Mouse (Mus musculus): ENCODE measurements around the gene Spef1. TPM values are rescaled to one million over a fixed set of nuclear protein-coding genes. Genes with fewer than 3 reads are reported as not detected.

Gene Spef1
- polyA plus RNA-seq, 2 experiments from 2014 or later, result 0.34 to 0.79 TPM

DNA sequence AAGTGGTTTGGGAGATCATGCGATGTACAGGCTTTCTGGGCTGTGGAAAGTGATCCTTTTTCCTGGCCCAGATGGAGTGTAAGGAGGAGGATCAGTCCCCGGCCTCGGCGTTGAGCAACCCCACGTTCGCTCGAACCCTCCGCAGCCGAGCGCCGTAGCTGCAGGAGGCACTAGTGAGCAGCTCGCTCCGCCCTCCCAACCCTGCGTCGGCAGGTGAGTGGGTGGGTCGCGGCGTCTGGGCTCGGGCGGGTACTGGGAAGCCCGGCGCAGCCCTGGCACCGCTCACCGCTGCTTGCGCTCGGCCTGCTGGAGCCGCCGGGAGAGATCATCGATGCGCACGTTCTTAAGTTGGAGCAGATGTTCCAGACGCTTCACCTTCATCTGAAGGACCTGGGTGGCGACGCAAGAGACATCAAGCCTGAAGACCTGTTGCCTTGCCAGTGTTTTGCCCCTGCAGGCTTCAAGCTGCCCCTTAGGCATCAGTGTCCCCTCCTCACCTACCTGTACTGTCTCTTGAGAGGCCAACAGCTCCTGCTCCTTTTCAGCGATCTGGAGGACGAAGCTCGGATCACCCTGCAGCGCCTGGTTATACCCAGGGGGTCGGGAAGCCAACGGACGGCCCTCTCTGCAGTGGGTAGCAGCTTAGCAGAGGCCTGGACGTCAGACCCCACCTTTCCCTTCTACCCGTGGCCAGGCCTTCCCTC, 15.5 kb downstream of the Spef1 start:
- ATAC-seq, result no peak

DNA sequence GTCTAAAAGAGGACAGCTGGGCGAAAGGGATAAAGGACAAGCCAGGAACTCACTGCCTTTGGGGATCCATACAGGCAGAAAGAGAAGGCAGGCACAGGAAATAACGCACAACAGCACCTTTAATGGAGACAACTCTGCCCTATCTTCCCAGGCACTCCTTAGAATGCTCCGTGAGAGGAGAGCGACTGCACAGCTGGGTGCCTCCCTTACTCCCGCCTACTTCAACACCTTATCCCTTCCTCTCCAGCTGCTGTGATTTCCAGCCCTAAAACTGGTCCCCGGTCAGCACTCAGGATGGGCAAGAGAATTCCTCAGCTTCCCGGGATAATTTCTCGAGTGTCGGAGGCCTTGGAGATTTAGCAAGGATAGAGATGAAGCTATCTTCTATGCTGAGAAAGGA, 16.1 kb downstream of the Spef1 start:
- no peak for ATAC-seq

GRCm38 (mm10) chr2:131168914-131169313, 18.2 kb downstream of the Spef1 start:
- ATAC-seq, result no peak

DNA sequence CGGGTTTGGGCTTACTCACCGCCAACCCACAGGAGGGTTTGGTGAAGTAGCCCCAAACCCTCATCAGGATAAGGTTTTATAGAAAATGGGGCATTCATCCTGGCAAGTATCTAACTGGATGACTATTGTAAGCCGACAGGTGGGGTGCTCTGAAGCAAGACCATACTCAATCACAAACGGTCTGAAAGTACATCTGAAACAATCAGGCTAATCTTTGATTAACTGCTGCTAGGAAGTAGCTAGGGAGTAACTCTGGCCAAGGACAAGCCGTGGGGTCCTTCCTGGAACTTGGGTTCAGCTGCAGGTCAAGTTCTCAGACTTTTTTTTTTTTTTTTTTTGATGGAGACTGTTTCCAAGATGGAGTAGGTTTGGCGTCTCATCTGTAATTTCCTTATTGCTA, 19.1 kb downstream of the Spef1 start:
- ATAC-seq, result no peak

- no peak for ATAC-seq
Measured at GRCm38 (mm10) chr2:131166172-131166571, 20.9 kb downstream of the Spef1 start.

GRCm38 (mm10) chr2:131163924-131164323, 23.2 kb downstream of the Spef1 start:
- no peak for ATAC-seq

DNA sequence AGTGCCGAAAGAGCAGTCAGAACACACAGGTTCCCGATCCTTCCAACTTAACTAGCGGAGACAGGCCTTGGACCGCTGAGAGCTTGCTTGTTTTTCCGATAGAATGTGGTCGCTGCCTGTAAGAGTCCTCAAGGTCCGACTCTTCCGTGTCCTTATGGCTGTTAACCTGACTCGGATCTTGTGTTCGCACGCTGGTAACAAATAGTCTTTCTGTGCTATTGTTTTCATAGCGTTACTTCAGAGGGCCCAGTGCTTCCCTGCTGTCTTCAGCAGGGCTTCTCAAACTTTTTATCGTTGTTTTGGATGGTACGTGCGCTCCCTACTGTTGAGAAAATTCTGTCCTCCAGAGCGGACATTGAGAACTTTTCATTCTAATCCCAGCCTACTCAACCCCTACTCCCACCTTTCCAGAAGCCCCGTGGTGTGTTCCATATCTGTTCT, 26.4 kb downstream of the Spef1 start:
- ATAC-seq, result peak; percentile 4

GRCm38 (mm10) chr2:131159938-131160581, 27.0 kb downstream of the Spef1 start, which contains the start of gene 1700037H04Rik:
TSS of gene 1700037H04Rik (minus strand) at chr2:131160081.
- ATAC-seq, result peak; percentile 98

- ATAC-seq, result peak; percentile 35
Measured at GRCm38 (mm10) chr2:131159491-131159910, 27.6 kb downstream of the Spef1 start.

- no peak for ATAC-seq
Measured at GRCm38 (mm10) chr2:131156987-131157386, 30.1 kb downstream of the Spef1 start.

DNA sequence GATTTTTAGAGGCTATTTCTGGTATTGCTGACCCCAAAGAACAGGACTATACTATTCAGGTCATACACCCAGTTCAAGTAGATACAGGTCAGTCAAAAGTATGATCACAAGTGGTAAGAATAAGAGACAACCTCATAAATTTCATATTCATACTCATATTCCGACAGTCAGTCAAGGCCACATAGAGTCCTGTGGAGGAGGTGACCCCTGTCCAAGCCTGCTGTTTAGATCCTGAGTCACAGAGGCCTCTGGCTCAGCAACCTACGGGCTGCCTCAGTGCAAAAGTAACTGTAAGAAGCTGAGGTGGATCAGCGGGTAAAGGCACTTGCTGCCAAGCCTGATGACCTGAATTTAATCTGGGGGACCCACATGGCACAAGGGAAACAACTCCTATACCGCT, 33.0 kb downstream of the Spef1 start:
- no peak for ATAC-seq

- no peak for ATAC-seq
Measured at GRCm38 (mm10) chr2:131152166-131152730, 34.8 kb downstream of the Spef1 start.

GRCm38 (mm10) chr2:131149254-131149578, 37.9 kb downstream of the Spef1 start:
- ATAC-seq, result no peak

DNA sequence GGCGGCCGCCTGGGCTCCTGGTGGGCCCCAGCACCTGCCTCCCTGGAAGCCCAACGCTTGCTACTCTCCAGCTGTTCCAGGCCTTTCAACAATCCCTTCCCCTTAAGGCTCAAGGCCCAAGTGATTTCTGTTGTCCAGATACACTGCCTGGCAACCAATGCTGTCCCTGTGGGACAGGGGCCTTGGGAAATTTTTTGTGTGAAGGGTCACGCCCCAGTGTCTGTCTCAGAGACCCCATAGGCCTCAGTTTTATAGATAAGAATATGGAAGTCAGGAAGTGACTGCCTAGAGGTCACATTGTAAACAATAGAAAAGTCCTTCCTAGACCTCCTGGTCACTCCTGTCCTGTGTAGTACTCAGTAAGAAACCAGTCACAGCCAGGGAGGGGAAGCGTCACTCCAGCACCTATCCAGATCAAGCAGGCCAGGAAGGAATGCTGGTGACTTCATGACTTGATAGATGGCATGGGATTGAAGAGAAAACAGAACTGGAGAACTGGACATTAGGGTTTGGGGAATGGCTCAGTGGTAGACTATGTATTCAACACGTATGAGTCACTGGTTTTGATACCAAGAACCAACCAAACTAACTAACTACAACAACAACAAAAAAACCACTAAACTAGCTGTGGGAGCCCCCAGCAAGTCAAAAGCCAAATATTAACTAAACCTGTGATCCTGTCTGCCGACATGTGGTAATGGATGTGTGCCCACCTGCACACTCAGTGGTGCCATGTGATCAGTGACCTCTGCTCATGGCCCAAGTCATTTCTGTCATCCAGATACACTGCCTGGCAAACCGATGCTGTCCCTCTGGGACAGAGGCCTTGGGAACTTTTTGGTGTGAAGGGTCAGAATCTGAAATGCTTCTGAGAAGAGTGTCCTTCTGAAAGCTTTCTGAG, 38.5 kb downstream of the Spef1 start:
- ATAC-seq, result no peak

GRCm38 (mm10) chr2:131147043-131147365, 40.1 kb downstream of the Spef1 start:
- ATAC-seq, result no peak

DNA sequence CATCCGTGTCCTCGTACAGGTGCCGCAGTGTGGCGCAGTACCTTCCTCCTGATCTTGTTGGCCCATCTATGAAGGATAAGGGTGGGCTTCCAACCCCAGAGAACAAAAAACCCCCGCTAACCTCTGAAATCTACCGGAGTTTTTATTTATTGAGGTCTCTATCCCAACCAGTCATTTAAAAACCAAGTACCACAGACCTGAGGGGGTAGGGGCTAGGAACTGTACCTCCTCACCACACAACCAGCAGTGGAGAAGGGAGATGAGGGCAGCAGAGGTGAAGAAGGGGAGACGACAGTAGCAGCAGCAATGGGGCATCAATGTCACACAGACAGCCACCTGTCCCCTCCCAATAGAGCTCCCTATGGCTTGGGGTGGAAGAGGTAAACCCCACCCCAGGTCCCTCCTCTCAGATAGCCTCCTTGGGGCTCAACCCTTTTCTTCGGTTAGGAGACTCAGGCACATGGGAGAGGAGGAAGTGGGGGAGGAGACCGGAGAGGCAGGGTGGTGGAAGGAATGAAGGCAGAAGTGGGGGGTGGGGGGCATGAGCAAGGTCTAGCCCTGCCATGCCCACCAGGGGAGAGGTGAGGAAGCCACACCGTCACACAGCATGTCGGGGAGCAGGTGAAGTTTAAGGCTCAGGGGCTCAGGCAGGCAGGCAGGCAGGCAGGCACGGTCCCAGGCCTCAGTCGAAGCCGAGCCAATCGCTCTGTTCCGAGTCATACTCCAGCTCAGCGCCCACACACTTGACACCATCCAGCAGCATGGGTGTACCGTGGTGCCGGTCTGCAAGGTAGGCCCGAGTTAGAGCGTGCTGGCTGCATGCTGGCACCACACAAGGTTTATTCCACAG, 40.7 kb downstream of the Spef1 start:
- no peak for ATAC-seq

GRCm38 (mm10) chr2:131145536-131145935, 41.5 kb downstream of the Spef1 start:
- no peak for ATAC-seq

- ATAC-seq, result no peak
Measured at GRCm38 (mm10) chr2:131145121-131145520, 42.0 kb downstream of the Spef1 start.

GRCm38 (mm10) chr2:131143007-131143780, 43.9 kb downstream of the Spef1 start:
- no peak for ATAC-seq

- no peak for ATAC-seq
Measured at GRCm38 (mm10) chr2:131142592-131142991, 44.5 kb downstream of the Spef1 start.

GRCm38 (mm10) chr2:131141336-131141986, 45.6 kb downstream of the Spef1 start:
- no peak for ATAC-seq

Data from CD4-positive, CD25-positive, alpha-beta regulatory T cell, adult 4 months (primary cell).